Mouse (Mus musculus): ENCODE measurements around the gene Dr1. TPM values are rescaled to one million over a fixed set of nuclear protein-coding genes. Genes with fewer than 3 reads are reported as not detected.

Gene Dr1
- polyA plus RNA-seq (2012; rRNA removed; ENCODE audit: low replicate concordance) = 10.6 and 12.5 TPM in 2 replicates

GRCm38 (mm10) chr5:108268127-108269062 is at the start of gene Dr1:
Gene Dr1 (plus strand): TSS chr5:108268897.

DNA sequence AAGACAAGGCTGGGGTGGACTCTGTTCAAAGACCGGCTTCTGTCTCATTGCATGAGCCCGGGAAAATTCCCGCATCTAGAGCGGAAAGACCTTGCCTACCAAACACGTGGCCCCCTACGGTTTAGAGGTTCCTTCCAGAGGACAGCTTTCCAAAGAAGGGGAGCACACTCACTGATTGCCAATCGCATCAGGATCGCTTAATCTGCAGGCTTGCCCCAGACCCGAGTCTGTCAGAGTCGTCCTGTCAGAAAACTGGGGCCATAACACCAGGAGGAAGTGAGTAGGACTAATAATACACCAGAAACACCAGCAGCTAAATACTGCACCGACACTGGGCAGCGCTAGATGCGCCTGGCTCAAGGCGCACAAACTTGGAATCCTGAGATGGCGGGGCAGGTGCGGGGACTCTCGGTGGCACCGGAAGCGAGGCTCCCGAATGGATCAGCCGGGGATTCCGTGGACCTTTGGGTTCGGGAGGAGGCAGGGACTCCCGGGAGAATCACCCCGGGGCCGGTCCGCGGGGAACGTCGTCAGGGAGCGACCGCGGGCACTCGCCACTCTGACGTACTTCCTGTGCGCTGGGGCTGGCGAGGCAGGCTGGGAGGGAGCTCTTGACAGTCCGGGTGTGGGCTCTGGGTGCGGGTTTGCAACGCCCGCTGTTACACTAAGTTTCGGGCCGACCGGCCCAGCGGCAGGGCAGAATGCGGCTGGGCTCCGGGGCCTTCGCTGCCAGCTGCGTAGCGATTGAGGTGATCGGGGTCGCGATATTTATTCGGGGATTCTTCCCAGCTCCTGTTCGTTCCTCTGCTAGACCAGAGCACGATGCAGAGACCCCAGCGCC is 43.7 kb downstream of the Dr1 start, which contains the start of gene Pigg:
Gene Pigg (plus strand): TSS at position 386 of the 841 bp plus-strand sequence.

Other genes starting within 250 kb of the Dr1 start
- gene Mtf2, start 203.2 kb upstream of the Dr1 start, polyA plus RNA-seq (2012; rRNA removed; ENCODE audit: low replicate concordance) = 1.9 and 2.8 TPM in 2 replicates
- 27.7 and 59.5 TPM in 2 replicates for gene Tmed5, start 136.3 kb upstream of the Dr1 start, polyA plus RNA-seq (2012; rRNA removed; ENCODE audit: low replicate concordance)
- 0.08 TPM in 1 of 2 replicates, not detected in the other for gene Ccdc18, start 136.0 kb upstream of the Dr1 start, polyA plus RNA-seq (2012; rRNA removed; ENCODE audit: low replicate concordance)
- gene Pigg, start 43.7 kb downstream of the Dr1 start, polyA plus RNA-seq (2012; rRNA removed; ENCODE audit: low replicate concordance) = 3.5 and 4.2 TPM in 2 replicates
- 0.60 and 1.6 TPM in 2 replicates for gene Gm42517, start 99.0 kb downstream of the Dr1 start, polyA plus RNA-seq (2012; rRNA removed; ENCODE audit: low replicate concordance)
- gene Pde6b, start 119.5 kb downstream of the Dr1 start, polyA plus RNA-seq (2012; rRNA removed; ENCODE audit: low replicate concordance) = not detected in 2 replicates
- 53.7 and 61.7 TPM in 2 replicates for gene Atp5k, start 165.6 kb downstream of the Dr1 start, polyA plus RNA-seq (2012; rRNA removed; ENCODE audit: low replicate concordance)
- gene Mfsd7a, start 180.0 kb downstream of the Dr1 start, polyA plus RNA-seq (2012; rRNA removed; ENCODE audit: low replicate concordance) = 5.6 and 8.4 TPM in 2 replicates
- gene Pcgf3, start 192.3 kb downstream of the Dr1 start, polyA plus RNA-seq (2012; rRNA removed; ENCODE audit: low replicate concordance) = 4.3 and 7.0 TPM in 2 replicates

All from duodenum, adult 2 months (tissue).